Mouse (Mus musculus) intestine, embryonic 15.5 days (tissue): ENCODE results near the gene Olfr1418. TPM values are rescaled to one million over a fixed set of nuclear protein-coding genes. Genes with fewer than 3 reads are reported as not detected.

Source experiments
- ATAC-seq: fragments of 200-750 bp; cut with Nextera tagmentation; 2 replicates; pipeline ENCODE4 v1.8.0; 2017; ENCODE audit warnings: moderate TSS enrichment, moderate library complexity
- H3K27ac ChIP-seq: fragments of 300-500 bp; sonication (generic); 2 replicates; pipeline ENCODE4 v1.5.1; 2015; ENCODE audit warnings: mild to moderate bottlenecking, inconsistent platforms
- H3K27me3 ChIP-seq: fragments of 300-500 bp; sonication (generic); replicated peaks from 2 replicates; pipeline ENCODE4 v1.6.1; 2015; ENCODE audit warnings: inconsistent platforms
- H3K36me3 ChIP-seq: fragments of 300-500 bp; sonication (generic); 2 replicates; pipeline ENCODE4 v1.6.1; 2015; ENCODE audit warnings: inconsistent platforms
- H3K4me1 ChIP-seq: fragments of 300-500 bp; sonication (generic); replicated peaks from 2 replicates; pipeline ENCODE4 v1.6.1; 2015; ENCODE audit warnings: inconsistent platforms
- H3K4me2 ChIP-seq: fragments of 300-500 bp; sonication (generic); replicated peaks from 2 replicates; pipeline ENCODE4 v1.6.1; 2015; ENCODE audit warnings: mild to moderate bottlenecking, inconsistent platforms
- H3K4me3 ChIP-seq: fragments of 300-500 bp; sonication (generic); replicated peaks from 2 replicates; pipeline ENCODE4 v1.5.1; 2015; ENCODE audit warnings: inconsistent platforms
- H3K9ac ChIP-seq: fragments of 300-500 bp; sonication (generic); 2 replicates; pipeline ENCODE4 v1.6.1; 2015; ENCODE audit warnings: inconsistent platforms
- H3K9me3 ChIP-seq: fragments of 300-500 bp; sonication (generic); 2 replicates; pipeline ENCODE4 v1.6.1; 2016; ENCODE audit warnings: inconsistent platforms
- WGBS: fragments of 180-500 bp; shearing (Covaris S2); methylation state at CpG from one replicate; pipeline ENCODE4 v1.1.7; 2015; 5-methylcytosine and 5-hydroxymethylcytosine counted together
- polyA plus RNA-seq: library from polyadenylated mRNA; unstranded; fragments of >200 nt; fragmentation: Nextera tagmentation; extraction: Ambion mirVana; gene quantifications from 2 replicates; pipeline ENCODE4 v1.2.1, GENCODE M21; 2015

The Olfr1418 gene
- polyA plus RNA-seq, 1 experiment from 2014 or later: not detected

DNA sequence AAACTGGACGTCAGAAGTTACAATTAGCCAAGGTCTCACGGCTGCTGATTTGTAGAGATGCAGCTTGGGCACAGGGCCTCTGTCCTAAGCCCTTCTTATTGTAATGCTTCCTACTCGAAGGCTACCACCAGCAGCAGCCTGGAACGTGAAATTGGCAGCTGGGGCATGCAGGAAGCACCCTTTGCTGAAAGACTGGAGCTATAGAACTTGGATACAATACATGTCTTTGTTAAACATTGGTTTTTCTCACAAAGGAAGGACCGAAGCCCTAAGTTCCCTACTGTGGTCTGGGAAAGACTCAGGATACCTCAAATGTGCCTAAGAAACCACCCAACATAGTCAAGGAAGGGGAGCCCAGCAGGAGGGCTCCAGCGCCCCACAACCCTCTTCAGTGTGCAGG, 53.0 kb downstream of the Olfr1418 start:
- Histone ChIP-seq H3K4me2 (no peak overlapping the region), H3K9ac (no peak overlapping the region), H3K27ac (no peak overlapping the region), H3K4me1 (no peaks in the 10 kb centered on the region), H3K9me3 (no peaks in the 10 kb centered on the region), H3K27me3 (no peaks in the 10 kb centered on the region), H3K36me3 (no peaks in the 10 kb centered on the region), H3K4me3 (no peak overlapping the region)
- no peak for ATAC-seq
- WGBS: 73% methylated on average over 6 of the region's 6 CpGs

DNA sequence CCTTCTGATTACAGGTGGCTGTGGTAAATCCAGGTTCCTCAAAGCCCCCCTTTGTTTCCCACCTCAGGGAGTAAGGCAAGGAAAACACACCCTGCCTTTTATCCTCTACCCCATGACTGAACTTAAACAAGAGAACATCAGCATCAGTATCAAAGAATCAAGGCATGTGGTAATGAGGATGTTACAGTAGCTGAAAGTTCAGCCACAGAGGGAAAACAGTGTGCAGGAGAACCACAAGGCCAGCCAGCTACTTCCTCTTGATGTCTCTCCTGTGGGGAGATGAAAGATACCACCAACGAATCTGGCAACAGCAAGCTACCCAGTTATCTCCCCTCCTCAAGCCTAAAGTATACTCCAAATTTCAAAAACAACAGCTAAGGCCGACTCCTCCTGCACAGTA, 53.6 kb downstream of the Olfr1418 start:
- Histone ChIP-seq H3K9me3 (no peaks in the 10 kb centered on the region), H3K4me2 (no peak overlapping the region), H3K36me3 (no peaks in the 10 kb centered on the region), H3K4me1 (no peaks in the 10 kb centered on the region), H3K9ac (no peak overlapping the region), H3K4me3 (no peak overlapping the region), H3K27me3 (no peaks in the 10 kb centered on the region), H3K27ac (no peak overlapping the region)
- no peak for ATAC-seq
- 53% methylated on average over 2 of the region's 2 CpGs for WGBS

DNA sequence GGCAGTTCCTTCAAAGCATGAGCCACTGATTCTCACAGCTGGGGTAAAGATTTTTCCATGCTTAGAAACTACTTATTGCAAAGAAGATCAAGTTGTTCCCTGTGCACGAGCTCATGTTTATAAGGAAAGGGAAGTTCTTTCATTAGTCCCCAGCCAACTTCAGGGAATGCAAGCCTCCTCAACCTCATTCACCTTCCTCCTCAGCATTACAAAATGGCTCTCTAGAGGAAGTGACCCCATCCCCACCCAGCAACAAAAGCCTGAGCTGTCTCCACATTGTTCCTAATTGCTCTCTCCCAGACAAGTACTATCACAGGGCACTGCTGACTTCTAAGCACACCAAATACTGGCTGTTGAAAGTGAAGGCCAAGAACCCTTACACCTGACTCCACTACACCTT, 56.4 kb downstream of the Olfr1418 start:
- ATAC-seq: no peak
- H3K9ac ChIP-seq: no peak overlapping the region
- H3K4me3 ChIP-seq: no peak overlapping the region
- no peak overlapping the region for H3K4me2 ChIP-seq
- H3K9me3 ChIP-seq: no peaks in the 10 kb centered on the region
- no peaks in the 10 kb centered on the region for H3K27me3 ChIP-seq
- no peak overlapping the region for H3K27ac ChIP-seq
- no peaks in the 10 kb centered on the region for H3K4me1 ChIP-seq
- 35% methylated on average over 1 of the region's 1 CpGs for WGBS
- H3K36me3 ChIP-seq: no peaks in the 10 kb centered on the region

Other genes with a start within 250 kb of the Olfr1418 start
- 0.15 and 0.18 TPM in 2 replicates for gene Ms4a2, start 237.3 kb downstream of the Olfr1418 start, polyA plus RNA-seq
- gene Ms4a3, start 220.2 kb downstream of the Olfr1418 start, polyA plus RNA-seq: 0.34 TPM in 1 of 2 replicates, not detected in the other
- gene Oosp2, start 200.5 kb downstream of the Olfr1418 start, polyA plus RNA-seq: not detected in 2 replicates
- not detected in 2 replicates for gene Oosp1, start 169.9 kb downstream of the Olfr1418 start, polyA plus RNA-seq
- not detected in 2 replicates for gene Oosp3, start 164.0 kb downstream of the Olfr1418 start, polyA plus RNA-seq
- not detected in 2 replicates for gene Gif, start 113.5 kb downstream of the Olfr1418 start, polyA plus RNA-seq
- 58.3 and 63.8 TPM in 2 replicates for gene Mrpl16, start 90.7 kb downstream of the Olfr1418 start, polyA plus RNA-seq
- gene Stx3, start 41.7 kb downstream of the Olfr1418 start, polyA plus RNA-seq: 41.6 and 44.8 TPM in 2 replicates
- not detected in 2 replicates for gene Olfr1417, start 21.8 kb downstream of the Olfr1418 start, polyA plus RNA-seq
- not detected in 2 replicates for gene Olfr1419, start 14.0 kb upstream of the Olfr1418 start, polyA plus RNA-seq
- gene Olfr1420, start 25.5 kb upstream of the Olfr1418 start, polyA plus RNA-seq: not detected in 2 replicates
- gene Patl1, start 51.3 kb upstream of the Olfr1418 start, polyA plus RNA-seq: 16.7 and 17.4 TPM in 2 replicates
- 4.2 and 4.4 TPM in 2 replicates for gene Osbp, start 104.9 kb upstream of the Olfr1418 start, polyA plus RNA-seq
- not detected in 2 replicates for gene Olfr1423, start 180.3 kb upstream of the Olfr1418 start, polyA plus RNA-seq
- not detected in 2 replicates for gene Olfr1424, start 201.6 kb upstream of the Olfr1418 start, polyA plus RNA-seq
- gene Olfr1425, start 216.7 kb upstream of the Olfr1418 start, polyA plus RNA-seq: not detected in 2 replicates
- gene Olfr1426, start 230.9 kb upstream of the Olfr1418 start, polyA plus RNA-seq: not detected in 2 replicates
- gene Olfr1427, start 242.3 kb upstream of the Olfr1418 start, polyA plus RNA-seq: not detected in 2 replicates